Mouse (Mus musculus) retina, embryonic 14.5 days (tissue): ENCODE data around the gene Aif1.

Experiments
- DNase-seq: peaks from one replicate; pipeline ENCODE4 v3.0.0-alpha.2; 2015; ENCODE audit warnings: low spot score

The Aif1 gene

DNA sequence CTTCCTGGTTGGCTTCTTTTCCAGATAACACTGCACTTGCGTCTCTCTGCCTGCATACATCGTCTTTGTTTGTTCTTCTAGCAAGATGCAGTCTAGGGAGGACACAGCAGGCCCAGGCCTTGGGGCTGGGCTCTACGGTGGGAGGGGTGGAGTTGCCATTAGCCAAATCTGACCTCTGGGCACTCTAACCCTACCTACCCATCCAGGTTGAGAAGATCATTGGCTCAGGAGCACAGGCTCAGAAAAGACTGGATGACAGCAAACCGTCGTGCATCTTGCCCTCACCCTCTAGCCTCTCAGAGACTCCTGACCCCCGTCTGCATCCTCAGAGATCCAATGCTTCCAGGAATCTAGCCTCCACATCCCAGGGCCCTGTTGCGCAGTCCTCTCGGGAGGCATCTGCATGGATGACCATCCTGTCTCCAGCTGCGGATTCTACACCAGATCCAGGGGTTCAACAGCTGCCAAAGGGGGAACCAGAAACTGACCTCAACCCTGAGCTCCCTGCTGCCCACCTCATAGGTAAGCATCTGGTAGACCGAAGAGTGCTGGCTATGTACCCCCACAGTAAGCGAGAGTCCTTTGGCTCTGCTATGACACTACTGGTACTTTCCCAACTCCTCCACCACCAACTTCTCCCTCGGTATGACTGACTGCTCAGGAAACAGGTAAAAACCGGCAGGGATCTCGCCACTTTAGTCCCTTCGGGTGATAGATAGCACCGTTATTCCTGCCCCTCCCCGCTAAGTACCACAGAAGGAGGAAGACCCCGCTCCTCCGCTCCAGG, 19.2 kb upstream of the Aif1 start:
- no peak for DNase-seq

- DNase-seq: no peak
Observed at GRCm38 (mm10) chr17:35193881-35194843, 18.3 kb upstream of the Aif1 start, which contains the start of gene Ltb. Gene Ltb, plus strand, starts transcription at chr17:35194439.

DNA sequence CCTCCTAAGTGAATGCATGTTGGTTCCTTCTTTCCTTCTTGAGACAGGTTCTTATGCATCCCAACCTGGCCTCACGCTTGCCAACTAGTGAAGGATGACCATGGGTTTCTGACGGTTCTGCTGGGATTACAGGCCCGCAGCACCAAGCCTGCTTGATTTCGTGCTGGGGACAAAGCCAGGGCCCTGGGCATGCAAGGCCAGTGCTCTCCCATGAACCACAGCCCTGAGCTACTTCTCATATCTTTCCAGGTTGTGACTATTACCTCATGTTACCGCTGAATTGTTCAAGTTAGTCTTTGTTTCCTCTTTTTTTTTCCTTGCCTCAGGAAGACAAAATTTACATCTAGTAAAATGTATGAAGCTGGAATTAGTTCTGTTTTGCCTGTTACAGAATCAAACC, 17.1 kb upstream of the Aif1 start:
- no peak for DNase-seq

- DNase-seq: no peak
Observed at GRCm38 (mm10) chr17:35191723-35192122, 15.9 kb upstream of the Aif1 start.

GRCm38 (mm10) chr17:35190096-35190495, 14.2 kb upstream of the Aif1 start:
- no peak for DNase-seq

DNA sequence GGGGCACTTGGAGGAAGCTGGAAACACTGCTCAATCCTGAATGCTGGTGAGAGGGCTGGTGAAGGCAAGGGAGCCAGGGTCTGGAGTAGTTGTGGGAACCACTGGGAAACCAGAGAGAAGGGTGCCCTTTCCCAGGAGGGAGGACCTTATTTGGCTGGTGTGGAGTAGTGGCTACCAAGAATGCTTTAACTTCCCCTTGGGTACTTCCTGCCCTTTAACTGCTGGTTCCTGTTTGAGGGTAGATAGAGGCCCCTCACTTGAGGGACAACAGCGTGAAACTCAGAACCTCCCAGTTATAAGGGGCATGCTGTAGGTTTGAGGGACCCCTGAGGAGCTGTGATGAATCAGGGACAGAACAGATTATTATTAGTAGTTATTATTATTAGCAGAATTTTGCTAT, 13.3 kb upstream of the Aif1 start:
- no peak for DNase-seq

GRCm38 (mm10) chr17:35187959-35188610, 12.2 kb upstream of the Aif1 start, which contains the start of gene Lst1:
Gene Lst1, minus strand, starts transcription at chr17:35188439.
- DNase-seq: no peak

- DNase-seq: no peak
Observed at GRCm38 (mm10) chr17:35187345-35187744, 11.5 kb upstream of the Aif1 start.

GRCm38 (mm10) chr17:35186681-35187080, 10.8 kb upstream of the Aif1 start:
- peak; percentile 40 for DNase-seq

- DNase-seq: peak; percentile 73
Observed at GRCm38 (mm10) chr17:35185639-35186611, 10.1 kb upstream of the Aif1 start.

- no peak for DNase-seq
Observed at GRCm38 (mm10) chr17:35180093-35180492, 4.2 kb upstream of the Aif1 start.

DNA sequence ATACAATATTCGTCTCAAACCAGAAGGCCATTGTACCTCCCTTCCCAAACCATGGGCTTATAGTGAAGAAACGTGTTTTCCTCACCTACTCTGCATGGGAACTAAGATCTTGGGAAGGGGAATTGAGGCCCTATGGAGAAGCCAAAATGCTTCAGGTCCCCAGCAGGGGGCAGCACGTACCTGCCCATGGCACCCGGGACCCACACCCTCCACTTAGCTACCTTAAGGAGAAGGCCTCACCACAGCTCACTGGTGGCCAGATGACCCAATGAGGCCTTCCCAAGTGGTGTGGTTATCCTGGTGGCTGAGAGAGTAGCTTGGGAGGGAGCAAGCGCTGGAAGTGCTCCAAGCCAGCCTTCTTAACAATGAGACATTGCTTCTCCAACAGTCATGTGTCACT, 2.7 kb upstream of the Aif1 start:
- peak; percentile 87 for DNase-seq

DNA sequence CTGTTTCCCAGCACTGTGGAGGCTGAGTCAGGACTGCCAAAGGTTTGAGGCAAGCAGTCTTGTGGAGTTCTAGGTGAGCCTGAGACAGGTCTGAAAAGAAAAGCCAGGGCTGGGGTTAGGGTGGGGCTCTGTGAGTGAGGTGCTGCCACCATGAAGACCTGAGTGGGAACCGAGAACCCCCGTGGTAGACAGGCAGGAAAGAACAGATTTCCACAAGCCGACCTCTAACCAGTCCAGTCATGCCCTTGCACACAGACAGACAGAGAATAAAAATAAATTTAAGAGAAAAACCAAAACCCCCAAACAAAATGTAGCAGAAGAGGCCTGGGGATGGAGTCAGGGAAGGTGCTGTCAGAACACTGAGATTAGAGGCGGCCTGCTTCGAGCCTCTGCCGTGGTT, 486 bp downstream of the Aif1 start:
- no peak for DNase-seq

DNA sequence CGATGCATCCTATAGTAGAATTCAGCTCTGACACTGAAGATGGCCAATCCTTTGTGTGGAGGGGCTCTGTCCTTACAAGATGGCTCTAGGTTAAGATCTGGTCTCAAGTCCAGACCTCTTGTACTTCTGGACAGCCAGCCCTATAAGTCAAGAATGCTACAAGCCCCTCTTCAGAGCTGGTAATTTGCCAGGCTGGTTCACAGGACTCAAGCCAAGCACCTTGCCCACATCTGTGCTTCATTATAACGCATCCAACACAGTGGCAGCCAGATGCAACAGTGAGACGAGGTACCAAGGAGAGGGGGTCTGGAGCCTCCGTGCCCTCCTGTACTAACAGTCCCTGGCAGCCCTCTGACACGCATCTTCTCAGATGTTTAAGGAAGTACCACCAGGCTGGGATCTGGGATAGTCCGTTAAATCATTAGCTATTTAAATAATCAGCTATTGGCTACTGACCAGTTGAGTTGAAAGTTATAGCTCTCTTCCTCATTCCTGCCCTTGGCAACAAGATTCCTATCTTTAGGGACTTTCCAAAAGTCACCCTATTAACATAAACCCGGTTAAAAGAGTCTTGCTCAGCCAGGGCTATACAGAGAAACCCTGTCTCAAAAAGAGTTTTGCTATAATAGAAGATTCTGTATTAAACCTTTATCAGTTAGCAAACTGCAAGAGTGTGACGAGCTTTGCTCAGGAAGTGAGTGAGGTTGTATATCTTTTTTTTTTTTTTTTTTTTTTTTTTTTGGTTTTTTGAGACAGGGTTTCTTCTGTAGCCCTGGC, 1.5 kb downstream of the Aif1 start:
- DNase-seq: no peak

GRCm38 (mm10) chr17:35173329-35173728, 2.5 kb downstream of the Aif1 start:
- no peak for DNase-seq

GRCm38 (mm10) chr17:35172445-35173234, 3.2 kb downstream of the Aif1 start:
- no peak for DNase-seq

DNA sequence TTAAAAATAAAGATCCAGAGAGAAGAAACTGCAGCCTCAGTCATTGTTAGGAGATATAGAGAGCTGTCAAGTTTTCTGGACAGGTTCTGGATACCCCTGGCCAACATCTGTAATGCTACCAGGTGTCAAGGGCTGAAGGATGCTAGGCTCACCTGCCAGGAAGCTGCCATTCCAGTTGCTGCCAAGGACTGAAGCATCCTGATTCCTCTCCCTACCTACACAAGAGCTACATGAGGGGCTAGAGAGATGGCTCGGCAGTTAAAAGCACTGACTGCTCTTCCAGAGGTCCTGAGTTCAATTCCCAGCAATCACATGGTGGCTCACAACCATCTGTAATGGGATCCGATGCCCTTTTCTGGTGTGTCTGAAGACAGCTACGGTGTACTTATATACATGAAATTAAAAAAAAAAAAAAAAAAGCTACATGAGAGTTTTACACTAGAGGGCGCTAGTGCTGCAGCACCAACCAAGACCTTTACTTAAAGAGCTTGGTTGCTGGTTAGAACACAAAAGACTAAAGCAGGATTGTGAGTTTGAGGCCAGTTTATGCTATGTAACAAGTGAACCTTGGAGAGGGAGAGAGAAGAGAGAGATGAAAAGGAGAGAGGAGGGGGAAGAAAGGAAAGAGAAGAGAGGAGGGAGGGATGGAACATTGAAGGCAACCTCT, 7.2 kb downstream of the Aif1 start:
- DNase-seq: peak; percentile 88

GRCm38 (mm10) chr17:35167794-35168193, 8.1 kb downstream of the Aif1 start:
- DNase-seq: no peak
